Mouse (Mus musculus) monocyte, adult 5-6 weeks (primary cell): ENCODE measurements around the gene Git2. TPM values are rescaled to one million over a fixed set of nuclear protein-coding genes. Genes with fewer than 3 reads are reported as not detected.

ENCODE experiments used
- total RNA-seq: library from RNA; stranded (forward); fragments of 200-1000, 200-491, 200-594 nt; gene quantifications from 3 replicates; pipeline ENCODE4 v1.2.3, GENCODE M21; 2017

Gene Git2
- total RNA-seq, 1 experiment from 2014 or later: 118 TPM

Other genes with a start within 250 kb of the Git2 start
- gene Fam222a, start 207.5 kb downstream of the Git2 start, total RNA-seq: 0.75 TPM in 1 of 3 replicates, not detected in the others
- gene Trpv4, start 117.1 kb downstream of the Git2 start, total RNA-seq: not detected in 3 replicates
- 46.4 to 52.1 TPM (median 46.5 TPM) in 3 replicates for gene Gltp, start 84.5 kb downstream of the Git2 start, total RNA-seq
- gene Tchp, start 67.8 kb downstream of the Git2 start, total RNA-seq: 9.8 to 16.3 TPM (median 12.8 TPM) in 3 replicates
- gene Ankrd13a, start 840 bp downstream of the Git2 start, total RNA-seq: 185 to 246 TPM (median 193 TPM) in 3 replicates
- 33.0 to 67.3 TPM (median 42.5 TPM) in 3 replicates for gene 1500011B03Rik, start 48.0 kb upstream of the Git2 start, total RNA-seq
- 0.57 TPM in 1 of 3 replicates, not detected in the others for gene 4930519G04Rik, start 78.1 kb upstream of the Git2 start, total RNA-seq
- gene Gm9936, start 83.2 kb upstream of the Git2 start, total RNA-seq: not detected in 3 replicates
- 10.6 to 17.9 TPM (median 14.4 TPM) in 3 replicates for gene Oasl2, start 121.4 kb upstream of the Git2 start, total RNA-seq
- 0.95 to 2.6 TPM (median 1.5 TPM) in 3 replicates for gene Oasl1, start 147.7 kb upstream of the Git2 start, total RNA-seq
- 4.2 to 13.3 TPM (median 8.5 TPM) in 3 replicates for gene 2210016L21Rik, start 166.6 kb upstream of the Git2 start, total RNA-seq
- gene Hnf1a, start 195.6 kb upstream of the Git2 start, total RNA-seq: not detected in 3 replicates
- 29.9 to 52.1 TPM (median 44.8 TPM) in 3 replicates for gene Sppl3, start 235.6 kb upstream of the Git2 start, total RNA-seq